Mouse (Mus musculus): ENCODE data around the gene Slc25a39. TPM values are rescaled to one million over a fixed set of nuclear protein-coding genes. Genes with fewer than 3 reads are reported as not detected.
"Not testable (repeated sequence)": the region's sequence is repeated elsewhere in the genome, so short reads cannot be mapped to it uniquely, and the experiment has no call there.

Slc25a39 gene
- polyA plus RNA-seq, 1 experiment, result 1,456 TPM

DNA sequence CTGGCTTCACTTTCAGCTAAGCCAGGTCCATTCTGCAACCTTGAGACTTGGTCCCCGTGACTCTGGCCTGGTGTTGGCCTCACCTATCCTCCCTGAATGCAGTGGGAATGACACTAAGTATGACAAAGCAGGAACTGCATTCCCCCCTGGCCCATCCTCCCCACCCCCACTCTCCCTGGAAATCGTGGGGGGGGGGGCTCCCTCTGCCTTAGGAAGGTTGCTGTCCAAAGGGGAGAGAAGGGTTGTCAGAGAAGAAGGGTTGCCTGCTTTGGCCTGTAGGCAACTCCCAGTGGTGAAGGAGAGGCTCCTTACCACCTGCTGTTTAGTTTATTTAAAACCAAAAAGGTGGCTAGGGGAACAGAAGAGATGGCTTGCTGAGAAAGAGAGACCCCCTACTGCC, 34.1 kb downstream of the Slc25a39 start:
- Histone ChIP-seq H3K27ac (ENCODE audit: control insufficient read depth, insufficient read depth, low read depth, low read length) (no peak overlapping the region), H3K36me3 (ENCODE audit: control insufficient read depth, insufficient read depth, low read length) (no peaks in the 10 kb centered on the region), H3K4me3 (ENCODE audit: control insufficient read depth, low read depth, low read length) (no peak overlapping the region)

DNA sequence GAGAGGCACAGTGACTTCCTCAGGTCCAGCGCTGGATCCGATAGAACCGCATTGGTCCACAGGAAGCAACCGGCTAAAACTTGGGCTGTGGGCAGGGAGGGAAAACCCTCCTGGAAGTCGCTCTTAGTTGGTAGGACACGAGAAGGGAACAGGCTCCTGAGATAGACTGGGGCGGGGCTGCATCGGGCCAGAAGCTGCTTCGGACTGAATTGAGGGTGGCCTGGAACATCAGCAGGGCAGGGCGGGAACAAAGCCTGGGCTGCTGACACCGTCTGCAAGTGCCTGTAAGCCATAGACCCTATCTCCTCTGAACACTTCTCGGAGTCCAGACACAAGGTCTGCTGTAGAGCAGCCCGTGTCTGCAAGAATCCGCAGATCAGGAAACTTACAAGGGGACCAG, 34.8 kb downstream of the Slc25a39 start:
- no peak overlapping the region for H3K4me3 ChIP-seq (ENCODE audit: control insufficient read depth, low read depth, low read length)
- no peaks in the 10 kb centered on the region for H3K27me3 ChIP-seq (ENCODE audit: control insufficient read depth, insufficient read depth, low read length)
- no peak overlapping the region for H3K27ac ChIP-seq (ENCODE audit: control insufficient read depth, insufficient read depth, low read depth, low read length)
- TF ChIP-seq CTCF (IDR thresholded peaks at IDR 0.05; ENCODE audit: control insufficient read depth, insufficient read depth, insufficient replicate concordance, low read depth, low read length) (no peak), POLR2A (IDR thresholded peaks at IDR 0.05; ENCODE audit: control insufficient read depth, low read depth, low read length) (no peak)
- no peaks in the 10 kb centered on the region for H3K36me3 ChIP-seq (ENCODE audit: control insufficient read depth, insufficient read depth, low read length)
- H3K4me1 ChIP-seq (ENCODE audit: control insufficient read depth, insufficient read depth, low read length), result peaks cover 18% of the 10 kb centered on the region

More for the DNA sequence above, 34.1 kb downstream of the Slc25a39 start:
- Histone ChIP-seq H3K27me3 (ENCODE audit: control insufficient read depth, insufficient read depth, low read length) (no peaks in the 10 kb centered on the region), H3K4me1 (ENCODE audit: control insufficient read depth, insufficient read depth, low read length) (peaks cover 18% of the 10 kb centered on the region)
- TF ChIP-seq POLR2A (IDR thresholded peaks at IDR 0.05; ENCODE audit: control insufficient read depth, low read depth, low read length) (no peak), CTCF (IDR thresholded peaks at IDR 0.05; ENCODE audit: control insufficient read depth, insufficient read depth, insufficient replicate concordance, low read depth, low read length) (no peak)

DNA sequence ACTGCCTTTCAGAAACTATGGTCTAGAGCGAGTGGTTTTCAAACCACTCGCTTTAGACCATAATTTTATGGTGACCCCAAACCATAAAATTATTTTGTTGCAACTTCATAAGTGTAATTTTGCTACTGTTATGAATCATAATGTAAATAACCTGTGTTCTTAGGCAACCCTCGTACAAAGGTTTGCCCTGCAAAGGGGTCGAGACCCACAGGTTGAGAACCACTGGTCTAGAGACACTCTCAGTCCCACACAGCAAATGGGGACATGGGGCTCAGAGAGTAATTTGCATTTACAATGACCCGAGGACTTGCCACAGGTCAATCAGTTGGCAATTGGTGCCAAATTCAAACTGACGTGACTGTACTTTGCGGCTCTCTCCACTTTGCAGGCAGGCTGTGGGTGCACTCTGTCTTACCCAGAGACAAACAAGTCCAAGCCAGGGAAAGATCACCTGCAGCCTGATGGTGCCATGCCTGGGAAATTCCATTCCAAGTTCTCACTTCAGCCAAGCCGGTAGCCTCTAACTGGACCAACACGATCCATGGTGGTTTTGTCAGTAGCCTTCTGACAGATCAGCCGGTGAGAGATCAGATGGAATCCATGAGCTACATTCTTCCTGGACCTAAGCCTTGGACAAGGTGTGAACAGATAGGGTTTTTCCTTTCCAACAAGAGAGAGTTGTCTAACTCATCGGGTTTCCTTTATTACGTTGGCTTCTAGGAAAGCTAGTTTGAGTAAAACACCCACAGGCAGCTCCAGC, 35.6 kb downstream of the Slc25a39 start:
- H3K4me3 ChIP-seq (ENCODE audit: control insufficient read depth, low read depth, low read length), result no peak overlapping the region
- no peaks in the 10 kb centered on the region for H3K27me3 ChIP-seq (ENCODE audit: control insufficient read depth, insufficient read depth, low read length)
- no peak for TF ChIP-seq POLR2A (IDR thresholded peaks at IDR 0.05; ENCODE audit: control insufficient read depth, low read depth, low read length)
- no peak for TF ChIP-seq CTCF (IDR thresholded peaks at IDR 0.05; ENCODE audit: control insufficient read depth, insufficient read depth, insufficient replicate concordance, low read depth, low read length)
- H3K27ac ChIP-seq (ENCODE audit: control insufficient read depth, insufficient read depth, low read depth, low read length), result no peak overlapping the region
- H3K4me1 ChIP-seq (ENCODE audit: control insufficient read depth, insufficient read depth, low read length), result peaks cover 12% of the 10 kb centered on the region
- H3K36me3 ChIP-seq (ENCODE audit: control insufficient read depth, insufficient read depth, low read length), result no peaks in the 10 kb centered on the region

DNA sequence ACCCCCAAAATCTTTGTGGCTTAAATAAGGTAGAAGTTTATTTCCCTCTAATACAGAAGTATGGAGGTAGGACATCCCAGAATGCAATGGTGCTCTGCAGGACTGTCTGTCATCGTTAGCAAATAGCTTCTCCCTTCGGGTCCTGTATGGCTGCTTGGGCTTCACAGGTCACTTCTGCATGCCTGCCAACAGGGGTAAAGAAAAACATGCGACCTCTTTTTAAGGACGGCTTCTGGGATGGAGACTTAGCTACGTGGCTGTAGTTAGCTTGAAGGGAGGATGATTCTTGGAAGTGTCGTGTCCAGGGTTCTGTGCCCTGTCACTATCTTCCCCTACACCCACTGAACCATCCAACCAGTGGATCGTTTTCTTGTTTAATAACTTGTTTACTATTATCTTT, 37.5 kb downstream of the Slc25a39 start:
- Histone ChIP-seq H3K27me3 (ENCODE audit: control insufficient read depth, insufficient read depth, low read length) (no peaks in the 10 kb centered on the region), H3K27ac (ENCODE audit: control insufficient read depth, insufficient read depth, low read depth, low read length) (no peak overlapping the region), H3K4me3 (ENCODE audit: control insufficient read depth, low read depth, low read length) (no peak overlapping the region), H3K36me3 (ENCODE audit: control insufficient read depth, insufficient read depth, low read length) (no peaks in the 10 kb centered on the region), H3K4me1 (ENCODE audit: control insufficient read depth, insufficient read depth, low read length) (no peaks in the 10 kb centered on the region)
- TF ChIP-seq POLR2A (IDR thresholded peaks at IDR 0.05; ENCODE audit: control insufficient read depth, low read depth, low read length) (no peak), CTCF (IDR thresholded peaks at IDR 0.05; ENCODE audit: control insufficient read depth, insufficient read depth, insufficient replicate concordance, low read depth, low read length) (no peak)

DNA sequence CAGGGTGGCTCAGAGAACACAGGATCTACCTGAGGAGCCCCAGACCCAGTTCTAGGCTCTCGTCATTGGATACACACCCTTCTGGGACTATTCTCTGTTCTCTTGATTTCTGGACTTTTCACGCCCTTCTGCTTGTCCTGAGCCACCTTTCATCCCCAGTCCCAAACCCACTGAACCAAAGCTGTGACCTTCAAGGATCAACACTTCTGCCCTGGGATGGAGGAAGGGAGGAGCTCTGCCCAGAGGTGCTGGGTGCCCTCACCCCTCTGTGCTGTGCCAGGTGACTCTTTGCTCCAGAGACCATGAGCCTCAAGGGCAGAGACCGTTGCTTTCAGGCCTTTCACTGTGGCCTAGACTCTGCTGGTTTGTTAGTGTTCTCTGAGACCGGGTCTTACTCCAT, 38.5 kb downstream of the Slc25a39 start:
- H3K4me3 ChIP-seq (ENCODE audit: control insufficient read depth, low read depth, low read length), result no peak overlapping the region
- no peak overlapping the region for H3K27ac ChIP-seq (ENCODE audit: control insufficient read depth, insufficient read depth, low read depth, low read length)
- no peaks in the 10 kb centered on the region for H3K27me3 ChIP-seq (ENCODE audit: control insufficient read depth, insufficient read depth, low read length)
- no peaks in the 10 kb centered on the region for H3K36me3 ChIP-seq (ENCODE audit: control insufficient read depth, insufficient read depth, low read length)
- no peak for TF ChIP-seq POLR2A (IDR thresholded peaks at IDR 0.05; ENCODE audit: control insufficient read depth, low read depth, low read length)
- no peak for TF ChIP-seq CTCF (IDR thresholded peaks at IDR 0.05; ENCODE audit: control insufficient read depth, insufficient read depth, insufficient replicate concordance, low read depth, low read length)
- no peaks in the 10 kb centered on the region for H3K4me1 ChIP-seq (ENCODE audit: control insufficient read depth, insufficient read depth, low read length)

DNA sequence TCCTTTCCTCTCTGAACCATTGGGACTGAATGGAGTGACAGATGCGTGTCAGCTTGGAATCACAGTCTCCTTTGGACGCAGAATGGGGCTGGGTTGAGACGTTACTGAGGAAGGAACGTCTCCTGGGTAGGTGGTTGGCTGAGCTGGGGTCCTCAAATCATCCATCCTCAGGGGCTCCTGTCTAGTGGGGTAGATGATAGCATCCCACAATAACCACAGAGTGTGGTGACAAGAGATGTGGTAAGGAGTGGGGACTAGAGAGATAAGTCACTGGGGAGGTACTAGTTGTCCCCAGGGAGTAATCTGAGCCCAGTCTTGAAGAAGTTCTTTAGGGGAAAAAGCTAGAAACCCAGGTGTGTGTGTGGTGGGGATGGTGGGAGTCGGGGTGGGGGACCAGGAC, 39.4 kb downstream of the Slc25a39 start:
- Histone ChIP-seq H3K27ac (ENCODE audit: control insufficient read depth, insufficient read depth, low read depth, low read length) (no peak overlapping the region), H3K36me3 (ENCODE audit: control insufficient read depth, insufficient read depth, low read length) (no peaks in the 10 kb centered on the region)
- TF ChIP-seq POLR2A (IDR thresholded peaks at IDR 0.05; ENCODE audit: control insufficient read depth, low read depth, low read length), result no peak
- TF ChIP-seq CTCF (IDR thresholded peaks at IDR 0.05; ENCODE audit: control insufficient read depth, insufficient read depth, insufficient replicate concordance, low read depth, low read length), result no peak

DNA sequence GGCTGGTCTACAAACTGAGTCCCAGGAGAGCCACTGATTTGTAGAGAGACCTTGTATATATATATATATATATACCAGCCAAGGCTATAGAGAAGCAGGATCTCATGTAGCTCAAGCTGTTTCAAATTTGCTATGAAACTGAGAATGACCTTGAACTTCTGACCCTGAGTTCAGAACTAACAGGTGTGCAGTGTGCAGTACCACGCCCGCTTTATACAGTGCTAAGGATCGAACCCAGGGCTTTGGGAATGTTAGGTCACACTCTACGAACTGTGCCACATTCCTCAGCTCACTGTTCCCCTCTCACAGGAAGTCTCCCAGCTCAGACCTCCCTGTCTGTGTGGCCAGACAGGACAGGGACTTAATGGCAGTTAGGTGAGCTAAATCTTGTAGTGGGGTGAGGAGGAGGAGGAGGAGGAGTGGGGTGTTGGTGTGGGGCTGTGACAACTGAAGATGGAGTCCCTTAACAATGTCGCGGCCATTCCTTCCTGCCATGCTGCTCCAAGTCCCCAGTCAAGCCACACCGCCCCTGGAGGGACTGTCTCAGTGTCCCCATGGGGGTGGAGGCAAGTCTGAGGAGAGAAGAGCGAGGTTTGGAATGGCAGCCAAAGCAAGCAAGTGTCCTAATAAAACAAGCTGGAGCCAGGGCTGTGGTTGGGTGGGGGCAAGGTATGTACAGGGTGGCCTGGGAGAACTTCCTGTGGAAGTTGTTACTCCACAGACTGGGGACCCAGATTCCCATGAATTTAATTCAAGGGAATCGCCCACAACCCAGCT, 40.1 kb downstream of the Slc25a39 start:
- Histone ChIP-seq H3K27ac (ENCODE audit: control insufficient read depth, insufficient read depth, low read depth, low read length) (no peak overlapping the region), H3K27me3 (ENCODE audit: control insufficient read depth, insufficient read depth, low read length) (no peaks in the 10 kb centered on the region), H3K4me3 (ENCODE audit: control insufficient read depth, low read depth, low read length) (no peak overlapping the region), H3K4me1 (ENCODE audit: control insufficient read depth, insufficient read depth, low read length) (no peaks in the 10 kb centered on the region), H3K36me3 (ENCODE audit: control insufficient read depth, insufficient read depth, low read length) (no peaks in the 10 kb centered on the region)
- TF ChIP-seq CTCF (IDR thresholded peaks at IDR 0.05; ENCODE audit: control insufficient read depth, insufficient read depth, insufficient replicate concordance, low read depth, low read length) (no peak), POLR2A (IDR thresholded peaks at IDR 0.05; ENCODE audit: control insufficient read depth, low read depth, low read length) (no peak)

More for the DNA sequence above, 39.4 kb downstream of the Slc25a39 start:
- no peaks in the 10 kb centered on the region for H3K27me3 ChIP-seq (ENCODE audit: control insufficient read depth, insufficient read depth, low read length)
- H3K4me1 ChIP-seq (ENCODE audit: control insufficient read depth, insufficient read depth, low read length), result no peaks in the 10 kb centered on the region
- no peak overlapping the region for H3K4me3 ChIP-seq (ENCODE audit: control insufficient read depth, low read depth, low read length)

DNA sequence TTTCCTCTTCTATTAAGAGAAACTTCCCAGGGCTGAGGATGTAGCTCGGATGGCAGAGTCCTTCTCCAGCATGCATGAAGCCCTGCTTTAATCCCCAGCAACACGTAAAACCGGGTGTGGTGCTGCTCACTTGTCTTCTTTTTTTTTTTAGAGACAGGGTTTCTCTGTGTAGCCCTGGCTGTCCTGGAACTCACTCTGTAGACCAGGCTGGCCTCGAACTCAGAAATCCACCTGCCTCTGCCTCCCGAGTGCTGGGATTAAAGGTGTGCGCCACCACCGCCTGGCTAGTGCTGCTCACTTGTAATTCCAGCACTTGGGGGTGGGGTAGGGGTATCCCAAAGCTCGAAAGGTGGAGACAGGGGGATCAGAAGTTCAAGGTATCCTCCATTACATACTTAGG, 41.6 kb downstream of the Slc25a39 start, which contains the start of gene Slc4a1:
TSS of gene Slc4a1 (minus strand) at position 101 of the 400 bp plus-strand sequence.
- H3K36me3 ChIP-seq (ENCODE audit: control insufficient read depth, insufficient read depth, low read length); H3K4me1 ChIP-seq (ENCODE audit: control insufficient read depth, insufficient read depth, low read length); H3K4me3 ChIP-seq (ENCODE audit: control insufficient read depth, low read depth, low read length); H3K27ac ChIP-seq (ENCODE audit: control insufficient read depth, insufficient read depth, low read depth, low read length); H3K27me3 ChIP-seq (ENCODE audit: control insufficient read depth, insufficient read depth, low read length): not testable (repeated sequence)

Data from testis, adult 2 months (tissue).